Mouse (Mus musculus) ES-E14 (cell line): ENCODE data around the gene Myh7b. TPM values are rescaled to one million over a fixed set of nuclear protein-coding genes. Genes with fewer than 3 reads are reported as not detected.
"Not testable (repeated sequence)": the region's sequence is repeated elsewhere in the genome, so short reads cannot be mapped to it uniquely, and the experiment has no call there.

Source experiments
- DNase-seq: peaks from one replicate; pipeline ENCODE4 v3.0.0-alpha.2; 2013; ENCODE audit warnings: low read depth, low spot score
- H3K27ac ChIP-seq: 2 replicates; pipeline ENCODE4 v1.5.1; 2012; ENCODE audit warnings: low read depth, mild to moderate bottlenecking, low read length, moderate library complexity, mixed read lengths; ENCODE audit not compliant: poor library complexity, insufficient read depth, severe bottlenecking
- H3K36me3 ChIP-seq: 2 replicates; pipeline ENCODE4 v1.6.1; 2012; ENCODE audit warnings: mild to moderate bottlenecking, low read length, moderate library complexity, mixed read lengths; ENCODE audit not compliant: control insufficient read depth, poor library complexity, insufficient read depth, severe bottlenecking
- H3K4me1 ChIP-seq, 2 experiments: fragments of 150-350 bp in 1 of 2; sonication (generic) in 1 of 2; 2 replicates each; pipeline ENCODE4 v1.6.1; 2012; ENCODE audit warnings: low read length in 2 of 2, mild to moderate bottlenecking in 1 of 2, mixed read lengths in 1 of 2; ENCODE audit not compliant: control insufficient read depth in 2 of 2, insufficient read depth in 2 of 2, poor library complexity in 1 of 2
- H3K4me3 ChIP-seq, 2 experiments: fragments of 150-350 bp in 1 of 2; sonication (generic) in 1 of 2; 2 replicates each; pipeline ENCODE4 v1.5.1; 2012; ENCODE audit warnings: low read length in 2 of 2, low read depth in 1 of 2, mild to moderate bottlenecking in 1 of 2, mixed read lengths in 1 of 2; ENCODE audit not compliant: insufficient read depth in 1 of 2, poor library complexity in 1 of 2, severe bottlenecking in 1 of 2
- H3K9ac ChIP-seq: 2 replicates; pipeline ENCODE4 v1.6.1; 2012; ENCODE audit warnings: low read depth, mild to moderate bottlenecking, low read length, mixed read lengths; ENCODE audit not compliant: poor library complexity, insufficient read depth, severe bottlenecking
- H3K9me3 ChIP-seq: fragments of 150-350 bp; sonication (generic); 2 replicates; pipeline ENCODE4 v1.6.1; 2012; ENCODE audit warnings: low read depth, mild to moderate bottlenecking, low read length; ENCODE audit not compliant: control insufficient read depth, insufficient read depth
- CHD2 ChIP-seq: IDR thresholded peaks from 2 replicates; pipeline ENCODE4 v1.6.1; 2014; ENCODE audit warnings: mild to moderate bottlenecking, low read depth, low read length, inconsistent platforms
- HCFC1 ChIP-seq: IDR thresholded peaks from 2 replicates; pipeline ENCODE4 v1.6.1; 2012; ENCODE audit warnings: low read length, inconsistent platforms, borderline replicate concordance; ENCODE audit not compliant: insufficient read depth
- MAFK ChIP-seq: IDR thresholded peaks from 2 replicates; pipeline ENCODE4 v1.6.1; 2014; ENCODE audit warnings: mild to moderate bottlenecking, low read depth, low read length, inconsistent platforms; ENCODE audit not compliant: insufficient read depth
- ZC3H11A ChIP-seq: IDR thresholded peaks from 2 replicates; pipeline ENCODE4 v1.6.1; 2012; ENCODE audit warnings: low read depth, mild to moderate bottlenecking, inconsistent platforms, low read length, borderline replicate concordance
- ZNF384 ChIP-seq: IDR thresholded peaks from 2 replicates; pipeline ENCODE4 v1.6.1; 2012; ENCODE audit warnings: low read depth, low read length, inconsistent platforms
- in situ Hi-C, 2 experiments: fragments of 600-800 bp; cut with MboI; formaldehyde crosslinking; loops; one replicate each; pipeline ENCODE4 v1.15.1; 2025; ENCODE audit warnings: low sequenced_read_pairs in 2 of 2, inconsistent platforms in 1 of 2; ENCODE audit not compliant: unreplicated experiment in 2 of 2
- total RNA-seq: library from RNA; depleted of rRNA; stranded (reverse); fragments of 300-350 nt; gene quantifications from 2 replicates; pipeline ENCODE4 v1.2.3, GENCODE M21; 2012

Gene Myh7b
- total RNA-seq, 1 experiment, result 5.4 TPM

GRCm38 (mm10) chr2:155592854-155593283 lies 18.1 kb upstream of the Myh7b start:
- H3K9me3 ChIP-seq, result no peaks in the 10 kb centered on the region
- H3K4me1 ChIP-seq, result peaks cover 8 to 12% of the 10 kb centered on the region in 2 experiments
- H3K36me3 ChIP-seq, result no peaks in the 10 kb centered on the region
- peak overlapping the region; percentile 74 for H3K9ac ChIP-seq
- no peak for DNase-seq
- peak overlapping the region; percentile 71 to 89 for H3K4me3 ChIP-seq
- TF ChIP-seq ZNF384, result no peak
- TF ChIP-seq MAFK, result no peak
- no peak for TF ChIP-seq CHD2
- no peak for TF ChIP-seq ZC3H11A
- TF ChIP-seq HCFC1, result no peak
- no peak overlapping the region for H3K27ac ChIP-seq
- in situ Hi-C loops, result no loop called here

DNA sequence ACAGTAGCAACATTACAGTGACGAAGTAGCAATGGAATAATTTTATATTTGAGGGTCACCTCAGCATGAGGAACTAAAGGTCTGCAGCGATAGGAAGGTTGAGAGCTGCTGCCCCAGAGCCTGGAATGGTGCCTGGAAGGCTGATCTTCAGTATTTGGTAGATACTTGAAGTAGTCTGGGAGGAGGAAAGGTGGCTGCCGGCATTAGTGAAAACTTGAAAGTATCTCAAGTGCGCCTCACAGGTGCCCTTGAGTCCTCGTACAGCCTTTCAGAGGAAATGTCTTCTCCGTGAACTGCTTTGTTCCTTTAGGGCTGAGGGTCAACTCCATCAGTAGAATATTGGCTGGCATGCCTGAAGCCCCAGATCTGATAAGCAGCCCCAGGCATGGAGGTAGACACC lies 15.5 kb upstream of the Myh7b start:
- no peak for DNase-seq
- in situ Hi-C loops, result no loop called here
- H3K27ac ChIP-seq, result no peak overlapping the region

GRCm38 (mm10) chr2:155603707-155604106 lies 7.3 kb upstream of the Myh7b start:
- in situ Hi-C loops, result no loop called here
- no peak overlapping the region for H3K27ac ChIP-seq
- no peaks in the 10 kb centered on the region for H3K36me3 ChIP-seq
- no peaks in the 10 kb centered on the region; a peak in 1 of 4 replicates for H3K4me1 ChIP-seq
- no peak overlapping the region for H3K4me3 ChIP-seq
- no peak for TF ChIP-seq ZC3H11A
- DNase-seq, result no peak
- H3K9ac ChIP-seq, result no peak overlapping the region
- H3K9me3 ChIP-seq, result no peaks in the 10 kb centered on the region

More for the DNA sequence above, 15.5 kb upstream of the Myh7b start:
- no peaks in the 10 kb centered on the region for H3K36me3 ChIP-seq
- no peak for TF ChIP-seq MAFK
- TF ChIP-seq CHD2, result no peak
- no peak for TF ChIP-seq HCFC1
- no peak for TF ChIP-seq ZNF384
- TF ChIP-seq ZC3H11A, result no peak
- peaks cover 2 to 7% of the 10 kb centered on the region in 2 experiments; a peak in 1 of 4 replicates for H3K4me1 ChIP-seq
- H3K9ac ChIP-seq, result no peak overlapping the region
- no peak overlapping the region for H3K4me3 ChIP-seq
- no peaks in the 10 kb centered on the region for H3K9me3 ChIP-seq

DNA sequence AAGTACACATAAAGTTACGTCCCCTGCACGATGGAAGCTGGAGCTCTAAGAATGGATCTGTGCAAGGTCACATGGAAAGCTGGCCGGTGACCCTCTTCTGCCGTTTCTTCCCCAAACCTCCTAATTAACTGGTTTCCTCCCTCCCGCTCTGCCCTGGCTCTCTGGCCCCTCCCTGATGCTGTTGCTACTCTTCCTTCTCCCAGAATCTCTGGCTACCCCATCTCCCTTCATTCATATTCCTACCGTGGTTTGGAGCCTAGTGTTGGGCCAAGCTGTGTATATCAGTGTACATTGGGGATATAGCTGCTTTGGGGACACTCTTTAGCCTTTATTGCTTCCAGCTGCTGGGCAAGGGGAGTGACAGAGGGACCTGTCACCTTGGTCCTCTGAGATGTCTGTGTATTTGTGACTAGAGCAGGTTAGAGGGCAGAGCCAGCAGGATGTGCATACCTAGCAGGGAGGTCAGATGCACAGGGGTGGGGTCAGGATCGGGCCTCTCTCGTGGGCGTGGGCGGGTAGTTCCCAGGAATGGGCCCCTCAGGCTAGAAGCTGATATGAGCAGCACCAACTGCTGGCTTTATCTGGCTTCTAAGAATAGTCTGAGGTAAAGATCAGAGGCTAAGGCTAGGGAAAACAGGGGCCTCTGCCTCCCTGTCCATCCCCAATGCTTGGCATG lies 6.3 kb upstream of the Myh7b start:
- Histone ChIP-seq H3K9ac (no peak overlapping the region), H3K9me3 (no peaks in the 10 kb centered on the region), H3K27ac (no peak overlapping the region), H3K36me3 (no peaks in the 10 kb centered on the region), H3K4me1 (no peaks in the 10 kb centered on the region; a peak in 1 of 4 replicates), H3K4me3 (no peak overlapping the region)
- in situ Hi-C loops, result no loop called here
- TF ChIP-seq ZNF384 (no peak), CHD2 (no peak), HCFC1 (no peak), MAFK (no peak), ZC3H11A (no peak)
- DNase-seq, result no peak

- H3K36me3 ChIP-seq, H3K4me1 ChIP-seq, DNase-seq, H3K4me3 ChIP-seq, in situ Hi-C loops, H3K9me3 ChIP-seq, H3K27ac ChIP-seq, H3K9ac ChIP-seq: not testable (repeated sequence)
These were observed 5.8 kb upstream of the Myh7b start for GRCm38 (mm10) chr2:155605236-155605589.
